Mouse (Mus musculus): ENCODE results near the gene Adamts17.

- TF ChIP-seq POLR2A (IDR thresholded peaks at IDR 0.05; ENCODE audit: extremely low read depth, insufficient read depth, low read length) (no peak), CTCF (IDR thresholded peaks at IDR 0.05; ENCODE audit: extremely low read depth, insufficient read depth, low read length) (no peak)
Observed at GRCm38 (mm10) chr7:66938988-66939783, 99.7 kb downstream of the Adamts17 start.
